Mouse (Mus musculus) bone marrow macrophage, adult 2 months (primary cell): Measurements from ENCODE around the gene Hbq1a.

Source experiments
- CTCF ChIP-seq: IDR thresholded peaks from 2 replicates; pipeline ENCODE4 v1.5.1; 2012; ENCODE audit warnings: low read depth, mild to moderate bottlenecking, low read length, moderate library complexity
- POLR2A ChIP-seq: IDR thresholded peaks from 2 replicates; pipeline ENCODE4 v1.6.1; 2012; ENCODE audit warnings: mild to moderate bottlenecking, low read depth, low read length, borderline replicate concordance

DNA sequence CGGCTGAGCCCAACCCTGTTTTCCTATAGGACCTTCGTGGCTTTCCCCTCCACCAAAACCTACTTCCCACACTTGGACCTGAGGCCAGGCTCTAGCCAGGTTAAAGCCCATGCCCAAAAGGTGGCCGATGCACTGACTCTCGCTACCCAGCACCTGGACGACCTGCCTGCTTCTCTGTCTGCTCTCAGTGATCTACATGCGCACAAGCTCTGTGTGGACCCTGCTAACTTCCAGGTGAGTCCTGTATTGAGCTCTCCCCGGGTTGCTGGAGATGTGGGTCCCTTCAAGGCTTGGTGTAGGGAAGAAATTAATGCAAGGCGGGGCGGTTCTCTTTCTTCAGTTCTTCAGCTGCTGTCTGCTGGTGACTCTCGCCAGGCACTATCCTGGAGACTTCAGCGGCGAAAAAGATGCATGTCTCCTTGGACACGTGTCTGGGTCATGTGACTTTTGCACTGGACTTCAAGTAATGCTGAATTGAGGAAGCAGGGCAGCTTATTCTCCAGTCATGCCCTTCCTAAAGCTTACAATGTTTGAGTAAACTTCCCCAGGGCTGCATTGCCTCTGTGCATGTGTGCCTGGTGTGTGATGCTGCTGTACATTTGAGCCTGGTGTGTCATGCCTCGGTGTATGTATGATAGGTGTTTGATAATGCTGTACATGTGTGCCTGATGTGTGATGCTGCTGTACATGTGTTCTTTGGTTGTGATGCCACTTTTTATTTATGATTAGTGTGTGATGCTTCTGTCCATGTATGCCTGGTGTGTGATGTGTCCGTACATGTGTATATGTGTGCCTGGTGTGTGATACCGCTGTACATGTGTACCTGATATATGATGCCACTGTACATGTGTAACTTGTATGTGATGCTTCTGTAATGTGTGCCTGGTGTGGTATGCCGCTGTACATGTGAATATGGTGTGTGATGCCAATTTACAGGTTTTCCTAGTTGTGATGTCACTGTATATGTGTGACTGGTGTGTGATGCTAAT, 704 bp downstream of the Hbq1a start:
- TF ChIP-seq POLR2A (no peak), CTCF (no peak)
